Mouse (Mus musculus): ENCODE data around the gene Slc37a1. TPM values are rescaled to one million over a fixed set of nuclear protein-coding genes. Genes with fewer than 3 reads are reported as not detected.

Slc37a1 gene
- polyA plus RNA-seq, 1 experiment from 2014 or later: 3.3 TPM

GRCm38 (mm10) chr17:31257898-31258297 is 28.7 kb upstream of the Slc37a1 start:
- H3K4me3 ChIP-seq (ENCODE audit: low read length): no peak overlapping the region
- H3K27me3 ChIP-seq (ENCODE audit: control insufficient read depth, insufficient read depth, low read length): no peaks in the 10 kb centered on the region
- no peak overlapping the region for H3K27ac ChIP-seq (ENCODE audit: low read depth, low read length)
- no peaks in the 10 kb centered on the region for H3K9me3 ChIP-seq (ENCODE audit: control insufficient read depth, low read length)
- peaks cover 3% of the 10 kb centered on the region for H3K4me1 ChIP-seq (ENCODE audit: control insufficient read depth, insufficient read depth, low read length)
- no peaks in the 10 kb centered on the region for H3K36me3 ChIP-seq (ENCODE audit: control insufficient read depth, insufficient read depth, low read length)
- no peak overlapping the region for H3K9ac ChIP-seq (ENCODE audit: low read depth, low read length)
- 82% methylated on average over 12 of the region's 12 CpGs for WGBS
- ATAC-seq (ENCODE audit: low FRiP score, low TSS enrichment): no peak
- no peak overlapping the region for H3K4me2 ChIP-seq (replicated peaks; ENCODE audit: low read depth, low read length)

GRCm38 (mm10) chr17:31258310-31258865 is 28.2 kb upstream of the Slc37a1 start:
- Histone ChIP-seq H3K36me3 (ENCODE audit: control insufficient read depth, insufficient read depth, low read length) (no peaks in the 10 kb centered on the region), H3K27ac (ENCODE audit: low read depth, low read length) (no peak overlapping the region), H3K27me3 (ENCODE audit: control insufficient read depth, insufficient read depth, low read length) (no peaks in the 10 kb centered on the region), H3K9ac (ENCODE audit: low read depth, low read length) (no peak overlapping the region), H3K9me3 (ENCODE audit: control insufficient read depth, low read length) (no peaks in the 10 kb centered on the region), H3K4me3 (ENCODE audit: low read length) (no peak overlapping the region), H3K4me2 (replicated peaks; ENCODE audit: low read depth, low read length) (no peak overlapping the region), H3K4me1 (ENCODE audit: control insufficient read depth, insufficient read depth, low read length) (peaks cover 3% of the 10 kb centered on the region)
- WGBS: 50% methylated on average over 9 of the region's 9 CpGs
- ATAC-seq (ENCODE audit: low FRiP score, low TSS enrichment): no peak

GRCm38 (mm10) chr17:31259145-31259544 is 27.4 kb upstream of the Slc37a1 start:
- H3K4me1 ChIP-seq (ENCODE audit: control insufficient read depth, insufficient read depth, low read length): peaks cover 3% of the 10 kb centered on the region
- H3K9me3 ChIP-seq (ENCODE audit: control insufficient read depth, low read length): no peaks in the 10 kb centered on the region
- H3K36me3 ChIP-seq (ENCODE audit: control insufficient read depth, insufficient read depth, low read length): no peaks in the 10 kb centered on the region
- no peak overlapping the region for H3K4me2 ChIP-seq (replicated peaks; ENCODE audit: low read depth, low read length)
- 80% methylated on average over 4 of the region's 4 CpGs for WGBS
- no peak overlapping the region for H3K4me3 ChIP-seq (ENCODE audit: low read length)
- ATAC-seq (ENCODE audit: low FRiP score, low TSS enrichment): no peak
- no peak overlapping the region for H3K27ac ChIP-seq (ENCODE audit: low read depth, low read length)
- H3K27me3 ChIP-seq (ENCODE audit: control insufficient read depth, insufficient read depth, low read length): no peaks in the 10 kb centered on the region
- H3K9ac ChIP-seq (ENCODE audit: low read depth, low read length): no peak overlapping the region

- no peak overlapping the region for H3K9ac ChIP-seq (ENCODE audit: low read depth, low read length)
- no peak overlapping the region for H3K27ac ChIP-seq (ENCODE audit: low read depth, low read length)
- no peak overlapping the region for H3K4me2 ChIP-seq (replicated peaks; ENCODE audit: low read depth, low read length)
- H3K4me3 ChIP-seq (ENCODE audit: low read length): no peak overlapping the region
- no peak for ATAC-seq (ENCODE audit: low FRiP score, low TSS enrichment)
- peaks cover 3% of the 10 kb centered on the region; the same call in 1 of the 2 replicates for H3K4me1 ChIP-seq (ENCODE audit: control insufficient read depth, insufficient read depth, low read length)
- H3K27me3 ChIP-seq (ENCODE audit: control insufficient read depth, insufficient read depth, low read length): no peaks in the 10 kb centered on the region
- no peaks in the 10 kb centered on the region for H3K36me3 ChIP-seq (ENCODE audit: control insufficient read depth, insufficient read depth, low read length)
- 75% methylated on average over 4 of the region's 4 CpGs for WGBS
- no peaks in the 10 kb centered on the region for H3K9me3 ChIP-seq (ENCODE audit: control insufficient read depth, low read length)
Measured at GRCm38 (mm10) chr17:31259825-31260224, 26.8 kb upstream of the Slc37a1 start.

- ATAC-seq (ENCODE audit: low FRiP score, low TSS enrichment): no peak
- Histone ChIP-seq H3K4me3 (ENCODE audit: low read length) (no peak overlapping the region), H3K4me1 (ENCODE audit: control insufficient read depth, insufficient read depth, low read length) (peaks cover 3% of the 10 kb centered on the region; the same call in 1 of the 2 replicates), H3K9me3 (ENCODE audit: control insufficient read depth, low read length) (no peaks in the 10 kb centered on the region), H3K27ac (ENCODE audit: low read depth, low read length) (no peak overlapping the region), H3K9ac (ENCODE audit: low read depth, low read length) (no peak overlapping the region), H3K4me2 (replicated peaks; ENCODE audit: low read depth, low read length) (no peak overlapping the region), H3K27me3 (ENCODE audit: control insufficient read depth, insufficient read depth, low read length) (no peaks in the 10 kb centered on the region), H3K36me3 (ENCODE audit: control insufficient read depth, insufficient read depth, low read length) (no peaks in the 10 kb centered on the region)
- WGBS: 63% methylated on average over 7 of the region's 7 CpGs
Measured at GRCm38 (mm10) chr17:31260430-31260829, 26.2 kb upstream of the Slc37a1 start.

GRCm38 (mm10) chr17:31261352-31261751 is 25.2 kb upstream of the Slc37a1 start:
- H3K9ac ChIP-seq (ENCODE audit: low read depth, low read length): no peak overlapping the region
- 82% methylated on average over 6 of the region's 6 CpGs for WGBS
- H3K4me3 ChIP-seq (ENCODE audit: low read length): no peak overlapping the region
- no peak for ATAC-seq (ENCODE audit: low FRiP score, low TSS enrichment)
- no peaks in the 10 kb centered on the region for H3K9me3 ChIP-seq (ENCODE audit: control insufficient read depth, low read length)
- no peaks in the 10 kb centered on the region for H3K36me3 ChIP-seq (ENCODE audit: control insufficient read depth, insufficient read depth, low read length)
- H3K4me1 ChIP-seq (ENCODE audit: control insufficient read depth, insufficient read depth, low read length): peaks cover 3% of the 10 kb centered on the region; the same call in 1 of the 2 replicates
- no peaks in the 10 kb centered on the region for H3K27me3 ChIP-seq (ENCODE audit: control insufficient read depth, insufficient read depth, low read length)
- H3K27ac ChIP-seq (ENCODE audit: low read depth, low read length): no peak overlapping the region
- H3K4me2 ChIP-seq (replicated peaks; ENCODE audit: low read depth, low read length): no peak overlapping the region

- Histone ChIP-seq H3K9me3 (ENCODE audit: control insufficient read depth, low read length) (no peaks in the 10 kb centered on the region), H3K4me1 (ENCODE audit: control insufficient read depth, insufficient read depth, low read length) (peaks cover 3% of the 10 kb centered on the region; the same call in 1 of the 2 replicates), H3K36me3 (ENCODE audit: control insufficient read depth, insufficient read depth, low read length) (no peaks in the 10 kb centered on the region), H3K27ac (ENCODE audit: low read depth, low read length) (no peak overlapping the region), H3K4me2 (replicated peaks; ENCODE audit: low read depth, low read length) (no peak overlapping the region), H3K9ac (ENCODE audit: low read depth, low read length) (no peak overlapping the region), H3K4me3 (ENCODE audit: low read length) (no peak overlapping the region), H3K27me3 (ENCODE audit: control insufficient read depth, insufficient read depth, low read length) (no peaks in the 10 kb centered on the region)
- 59% methylated on average over 5 of the region's 5 CpGs for WGBS
- ATAC-seq (ENCODE audit: low FRiP score, low TSS enrichment): no peak
Measured at GRCm38 (mm10) chr17:31262715-31263114, 23.9 kb upstream of the Slc37a1 start.

- H3K4me1 ChIP-seq (ENCODE audit: control insufficient read depth, insufficient read depth, low read length): peaks cover 3% of the 10 kb centered on the region; the same call in 1 of the 2 replicates
- no peak for ATAC-seq (ENCODE audit: low FRiP score, low TSS enrichment)
- H3K36me3 ChIP-seq (ENCODE audit: control insufficient read depth, insufficient read depth, low read length): no peaks in the 10 kb centered on the region
- no peak overlapping the region for H3K4me2 ChIP-seq (replicated peaks; ENCODE audit: low read depth, low read length)
- H3K4me3 ChIP-seq (ENCODE audit: low read length): no peak overlapping the region
- no peaks in the 10 kb centered on the region for H3K9me3 ChIP-seq (ENCODE audit: control insufficient read depth, low read length)
- H3K27me3 ChIP-seq (ENCODE audit: control insufficient read depth, insufficient read depth, low read length): no peaks in the 10 kb centered on the region
- WGBS: 89% methylated on average over 5 of the region's 5 CpGs
- H3K9ac ChIP-seq (ENCODE audit: low read depth, low read length): no peak overlapping the region
- no peak overlapping the region for H3K27ac ChIP-seq (ENCODE audit: low read depth, low read length)
Measured at GRCm38 (mm10) chr17:31263770-31264169, 22.8 kb upstream of the Slc37a1 start.

- Histone ChIP-seq H3K9ac (ENCODE audit: low read depth, low read length) (no peak overlapping the region), H3K36me3 (ENCODE audit: control insufficient read depth, insufficient read depth, low read length) (no peaks in the 10 kb centered on the region), H3K4me3 (ENCODE audit: low read length) (no peak overlapping the region), H3K9me3 (ENCODE audit: control insufficient read depth, low read length) (no peaks in the 10 kb centered on the region), H3K4me2 (replicated peaks; ENCODE audit: low read depth, low read length) (no peak overlapping the region), H3K27ac (ENCODE audit: low read depth, low read length) (no peak overlapping the region), H3K27me3 (ENCODE audit: control insufficient read depth, insufficient read depth, low read length) (no peaks in the 10 kb centered on the region), H3K4me1 (ENCODE audit: control insufficient read depth, insufficient read depth, low read length) (peaks cover 3% of the 10 kb centered on the region; the same call in 1 of the 2 replicates)
- ATAC-seq (ENCODE audit: low FRiP score, low TSS enrichment): no peak
- WGBS: 55% methylated on average over 6 of the region's 6 CpGs
Measured at GRCm38 (mm10) chr17:31264372-31264771, 22.2 kb upstream of the Slc37a1 start.

Measured in kidney, embryonic 14.5 days (tissue).